Mouse (Mus musculus) inflammation-experienced regulatory T-cells, adult 6 months (primary cell): ENCODE measurements around the gene Atxn10. TPM values are rescaled to one million over a fixed set of nuclear protein-coding genes. Genes with fewer than 3 reads are reported as not detected.

Experiments
- ATAC-seq: one replicate; pipeline ENCODE4 v1.8.0; 2017
- polyA plus RNA-seq, 3 experiments: library from polyadenylated mRNA; unstranded; fragments of 100-300 nt; shearing (Covaris generic); gene quantifications; one replicate each; pipeline ENCODE4 v1.2.1; 2017

Atxn10 gene
- polyA plus RNA-seq, 3 experiments from 2014 or later, result 104 to 140 (median 107) TPM

DNA sequence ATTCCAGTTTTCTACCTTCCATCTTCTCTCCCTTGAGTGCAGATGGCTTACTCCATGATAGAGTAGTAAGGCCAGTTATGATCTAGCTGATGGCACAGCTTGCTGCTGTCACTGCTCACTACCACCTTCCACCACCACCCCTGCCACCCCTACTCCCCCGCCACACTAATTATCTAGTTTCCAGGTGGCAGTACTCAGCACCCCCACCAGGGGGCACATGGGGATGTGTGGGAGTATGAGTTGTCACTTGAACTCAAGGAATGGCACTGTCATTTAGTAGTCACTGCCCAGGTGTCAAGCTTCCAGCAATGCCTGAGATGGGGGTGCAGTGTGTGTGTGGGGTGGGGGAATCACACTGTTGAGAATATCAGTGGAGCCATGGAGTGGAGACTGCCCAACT is 141.5 kb downstream of the Atxn10 start:
- peak; percentile 58 for ATAC-seq

DNA sequence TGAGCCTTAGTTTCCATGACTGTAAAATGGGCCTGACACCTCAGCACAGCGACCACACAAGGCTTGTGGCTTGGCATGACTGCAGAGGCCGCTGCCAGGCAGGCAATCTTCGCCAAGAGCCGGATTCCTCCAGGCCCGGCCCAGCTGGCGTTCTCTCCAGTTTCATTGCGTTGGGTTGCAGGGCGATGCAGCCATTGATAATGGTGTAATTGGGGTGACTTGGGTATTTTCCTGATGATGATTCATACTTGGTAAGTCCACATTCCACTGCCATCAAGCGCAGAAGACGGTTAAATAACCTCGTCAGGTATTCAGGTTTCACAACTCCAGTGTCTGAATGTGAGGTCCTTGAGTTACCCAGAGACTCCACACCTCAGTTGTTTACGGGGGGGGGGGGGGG is 143.3 kb downstream of the Atxn10 start:
- no peak for ATAC-seq

DNA sequence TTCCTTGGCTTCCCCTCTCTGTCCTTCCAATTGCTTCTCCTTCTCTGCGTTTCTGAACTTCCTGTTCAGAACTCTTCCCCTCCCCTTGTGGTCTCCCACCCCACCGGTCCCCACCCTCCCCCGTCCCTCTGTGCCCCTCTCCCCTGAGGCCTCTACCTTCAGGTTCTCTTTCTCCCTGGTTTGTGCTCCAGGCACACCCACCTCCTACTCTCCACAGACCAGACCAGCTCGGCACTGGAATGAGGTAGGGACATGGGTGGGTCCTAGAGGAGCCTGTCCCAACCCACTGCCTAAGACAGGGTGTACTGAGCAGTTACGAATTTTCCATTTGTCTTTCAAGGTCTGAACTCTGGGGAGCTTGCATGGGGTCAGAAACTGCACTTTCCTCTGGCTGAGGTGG is 143.9 kb downstream of the Atxn10 start:
- no peak for ATAC-seq

DNA sequence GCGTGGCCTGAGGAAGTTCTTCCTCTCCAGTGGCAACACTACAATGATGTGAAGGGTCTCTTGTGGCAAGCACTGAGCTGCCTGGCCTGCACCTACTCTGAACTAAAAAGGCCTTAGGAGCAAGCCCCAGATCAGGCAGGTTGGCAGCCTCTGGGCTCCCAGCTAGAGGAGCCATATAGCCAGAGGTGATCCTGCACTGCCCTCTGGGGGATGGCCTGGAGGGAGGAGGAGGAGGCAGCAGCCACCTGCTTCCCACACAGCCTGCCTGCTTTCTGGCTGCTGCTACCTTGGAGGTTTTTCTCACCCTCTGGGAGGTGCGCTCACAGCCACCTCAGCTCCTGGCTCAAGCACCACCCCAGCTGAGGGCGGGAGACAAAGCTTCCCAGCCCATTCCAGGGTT is 144.6 kb downstream of the Atxn10 start:
- ATAC-seq, result no peak

DNA sequence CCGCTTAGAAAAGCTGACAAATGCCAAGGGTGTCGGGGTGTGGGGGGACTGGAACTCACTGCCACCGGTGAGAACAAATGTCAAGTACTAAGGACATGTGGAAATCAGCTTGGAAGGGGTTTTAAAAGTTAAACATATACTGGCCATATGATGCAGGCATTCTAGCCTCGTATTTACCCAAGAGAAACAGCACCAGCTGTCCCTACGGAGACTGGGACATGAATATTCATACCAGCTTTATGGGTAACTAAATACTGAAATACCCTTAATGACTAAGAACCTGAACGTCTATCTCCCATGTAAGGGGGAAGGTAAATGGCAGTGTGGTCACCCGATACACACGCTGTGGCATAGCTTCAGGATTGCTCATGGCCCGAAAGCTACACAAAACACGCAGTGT is 152.9 kb downstream of the Atxn10 start:
- ATAC-seq, result no peak

DNA sequence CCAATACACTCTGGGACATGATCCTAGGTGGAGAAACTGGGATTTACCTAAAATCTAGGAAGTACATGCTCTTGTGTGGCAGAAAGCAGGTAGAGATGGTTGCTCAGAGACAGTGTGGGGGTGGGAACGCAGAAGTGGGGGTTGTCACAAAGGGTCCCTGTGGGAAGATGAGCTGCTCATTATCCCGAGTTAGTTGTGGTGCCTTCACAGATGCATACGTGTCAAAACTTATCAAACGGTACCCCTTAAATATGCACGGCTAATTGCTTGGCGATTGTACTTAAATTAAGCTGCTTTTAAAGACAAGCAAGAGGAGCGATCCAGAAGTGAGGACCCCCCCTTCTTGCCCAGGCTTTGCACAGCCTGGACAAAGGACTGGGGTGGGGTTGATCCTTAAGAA is 153.7 kb downstream of the Atxn10 start:
- no peak for ATAC-seq

DNA sequence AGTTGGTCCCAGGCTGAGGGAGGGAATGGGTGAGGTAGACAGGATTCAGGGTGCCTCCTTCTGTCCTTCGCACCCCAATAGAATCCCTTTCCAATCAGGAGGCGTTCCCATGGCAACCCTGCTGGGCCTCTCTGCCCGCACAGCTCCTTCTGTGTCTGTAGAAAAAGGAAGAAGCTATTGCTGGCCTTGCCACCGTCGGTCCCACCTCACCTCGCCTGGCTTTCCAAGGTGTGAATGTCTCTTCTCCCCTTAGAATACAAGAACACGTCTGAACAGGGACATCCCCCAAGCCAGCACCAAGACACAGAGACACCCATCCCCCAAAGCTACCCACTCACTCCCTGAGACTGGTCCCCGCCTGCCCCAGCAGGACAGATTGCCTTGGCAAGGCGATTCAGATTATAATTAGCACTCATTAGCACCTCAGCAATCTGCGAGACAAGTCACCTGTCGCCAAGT is 158.1 kb downstream of the Atxn10 start:
- ATAC-seq, result no peak

DNA sequence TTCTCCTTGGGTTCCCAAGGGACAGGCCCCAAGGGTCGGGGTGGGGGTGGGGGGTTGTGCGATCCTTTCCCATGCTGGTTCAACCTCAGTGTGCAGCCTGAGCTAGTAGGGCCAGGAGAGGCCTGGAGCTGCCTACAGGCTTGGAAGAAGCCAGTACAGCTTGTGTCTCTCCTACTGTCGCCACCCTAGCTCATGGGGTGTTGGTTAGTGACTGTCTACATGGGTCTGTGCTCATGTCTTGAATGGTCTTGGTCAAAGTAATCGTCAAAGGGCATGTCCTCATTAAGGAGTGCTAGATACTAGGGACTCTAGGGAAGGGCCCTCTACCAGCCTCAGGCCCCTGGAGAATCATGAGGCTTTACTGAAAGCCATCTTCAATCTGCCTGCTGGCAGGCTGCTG is 161.5 kb downstream of the Atxn10 start:
- ATAC-seq, result no peak

DNA sequence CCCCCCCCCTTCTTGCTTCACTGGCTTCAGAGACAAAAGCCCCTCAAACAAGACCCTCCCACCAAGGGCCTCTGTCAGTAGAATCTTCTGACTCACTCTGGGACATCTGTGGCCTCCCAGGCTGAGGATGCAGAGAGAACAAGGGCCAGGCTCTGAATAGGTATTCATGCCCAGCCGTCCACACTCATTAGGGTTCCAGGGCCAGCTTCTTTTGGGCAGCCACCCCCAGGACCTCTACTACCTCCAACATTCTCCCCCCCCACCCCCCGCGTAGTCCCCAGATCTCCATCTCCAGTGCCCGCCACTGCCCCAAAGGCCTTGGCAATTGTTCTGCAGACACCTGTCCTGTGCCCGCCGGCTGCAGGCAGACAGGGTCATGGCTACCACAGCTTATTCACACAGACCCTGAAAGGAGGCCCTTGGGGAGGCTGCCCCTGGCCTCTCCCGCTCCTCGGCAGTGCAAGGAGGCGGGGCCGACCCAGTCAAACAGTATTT is 162.0 kb downstream of the Atxn10 start:
- ATAC-seq, result no peak

DNA sequence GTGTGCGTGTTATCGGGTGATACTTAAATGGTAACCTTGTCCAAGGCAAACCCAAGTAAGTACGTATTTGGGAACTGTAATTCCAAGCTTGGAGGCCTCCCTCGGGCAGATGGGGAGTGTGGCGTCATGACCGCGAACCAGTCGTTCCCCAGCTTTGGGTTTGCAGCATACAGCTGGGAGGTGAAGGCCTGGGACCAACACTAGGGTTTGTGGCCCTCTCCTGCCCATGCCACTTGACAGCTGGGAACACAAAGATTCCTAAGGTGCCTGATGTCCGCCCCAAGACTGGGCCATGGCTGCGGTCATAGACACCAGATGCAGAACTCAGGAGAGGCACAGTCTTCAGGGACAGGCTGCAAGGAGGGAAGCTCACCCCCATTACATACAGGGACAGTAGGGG is 164.2 kb downstream of the Atxn10 start:
- ATAC-seq, result no peak

DNA sequence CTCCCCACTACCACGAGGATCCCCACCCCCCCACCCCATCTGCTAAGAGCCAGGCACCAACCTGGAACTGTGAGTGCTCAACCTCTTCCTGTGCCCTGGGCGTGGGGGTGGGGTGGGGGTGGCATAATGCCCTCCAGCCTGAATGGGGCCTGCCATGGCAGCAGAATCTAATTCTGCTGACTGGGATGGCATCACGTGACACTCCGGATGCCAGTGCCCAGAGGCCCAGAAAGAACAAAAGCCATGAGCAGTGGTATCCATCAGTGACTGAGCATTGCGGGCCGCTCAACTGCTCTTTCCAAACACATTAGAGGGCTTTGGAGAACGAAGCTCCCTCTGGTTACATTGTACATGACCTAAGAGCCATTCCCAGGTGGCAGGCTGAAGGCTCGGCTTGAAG is 167.1 kb downstream of the Atxn10 start, which contains the start of gene 7530416G11Rik:
Gene 7530416G11Rik, minus strand, starts transcription at position 101 of the 400 bp plus-strand sequence.
- ATAC-seq, result no peak

DNA sequence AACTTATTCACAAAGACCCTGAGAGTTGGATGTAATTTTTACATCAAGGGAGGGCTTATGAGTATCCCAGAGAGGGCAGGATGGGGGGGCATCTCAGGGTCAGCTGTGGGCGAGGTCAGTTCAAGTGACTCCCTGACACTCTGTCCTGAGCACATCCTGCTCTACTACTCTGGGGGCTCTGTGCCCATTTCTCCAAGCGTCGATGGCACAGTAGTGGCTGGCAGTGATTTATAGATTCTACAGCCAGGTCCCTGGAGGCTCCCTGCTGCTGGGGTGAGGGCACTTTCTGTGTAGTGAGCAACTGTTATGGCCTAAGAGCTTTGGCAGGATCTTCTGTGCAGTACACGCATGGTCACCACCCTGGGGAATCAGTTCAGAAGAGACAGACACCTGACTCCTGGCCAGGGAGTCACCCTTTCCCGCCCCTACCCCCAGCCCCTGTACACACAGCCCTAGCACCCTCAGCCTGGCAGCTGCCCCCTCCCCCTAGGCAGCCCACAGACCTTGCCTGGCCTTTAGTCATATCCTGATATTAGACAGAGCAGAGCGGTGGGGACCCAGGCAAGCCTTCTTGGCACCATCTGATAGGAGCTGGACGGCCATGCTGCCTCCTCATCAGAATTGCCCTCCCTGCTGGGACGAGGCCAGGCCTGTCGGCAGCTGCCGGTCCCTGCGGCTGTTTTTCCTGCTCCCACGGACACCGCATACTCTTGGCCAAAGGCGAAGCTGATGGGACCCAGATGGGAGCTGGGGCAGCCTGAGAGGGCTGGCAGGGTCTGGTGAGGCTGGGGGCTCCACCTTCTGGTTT is 169.3 kb downstream of the Atxn10 start:
- no peak for ATAC-seq

DNA sequence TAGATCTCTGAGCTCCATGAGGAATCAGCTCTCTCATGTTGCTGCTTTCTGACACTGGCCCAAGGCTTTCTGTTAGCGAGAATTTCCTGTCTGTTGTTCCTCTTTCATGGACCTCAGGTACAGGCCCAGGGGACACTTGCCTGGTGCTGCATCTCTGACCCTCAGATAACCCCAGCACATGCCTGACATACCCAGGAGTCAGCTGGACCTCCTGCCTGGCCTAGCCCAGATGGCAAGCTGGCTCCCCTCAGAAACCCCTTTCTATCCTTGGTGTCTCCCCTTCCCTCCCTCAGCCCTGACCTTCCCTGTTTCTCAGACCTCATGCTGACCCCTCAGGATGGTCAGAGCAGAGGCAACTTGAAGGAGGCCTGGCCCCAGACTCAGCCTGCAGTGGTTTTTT is 170.6 kb downstream of the Atxn10 start:
- ATAC-seq, result no peak

DNA sequence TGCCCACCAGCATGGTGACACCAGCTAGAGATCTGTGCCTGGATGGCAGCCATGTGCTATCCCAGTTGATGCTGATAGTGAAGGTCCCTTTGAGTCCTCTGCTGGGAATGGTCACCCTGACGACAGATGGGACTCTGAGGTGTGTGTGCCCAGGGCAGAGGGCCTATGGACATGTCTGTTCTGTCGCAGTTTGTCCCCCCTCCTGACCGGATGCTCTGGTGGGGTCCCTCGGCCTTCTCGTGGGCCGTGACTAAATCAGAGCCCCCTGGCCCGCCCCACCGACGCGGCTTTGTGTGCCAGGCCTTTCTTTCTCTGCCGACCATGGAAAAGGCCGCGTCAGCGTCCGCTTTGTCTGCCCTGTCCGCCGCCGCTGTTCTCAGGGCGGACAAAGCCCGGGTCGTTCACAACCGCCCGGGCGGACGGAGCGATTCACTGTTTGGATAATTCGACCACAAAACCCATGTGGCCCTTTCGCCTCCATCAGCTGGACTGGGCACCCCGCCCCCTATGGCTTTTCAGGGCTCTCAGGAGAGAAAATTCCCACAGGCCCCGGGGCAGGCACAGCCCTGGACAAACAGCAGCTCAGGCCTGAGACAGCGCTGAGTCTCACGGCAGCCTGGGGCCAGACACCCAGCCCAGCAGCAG is 171.4 kb downstream of the Atxn10 start:
- ATAC-seq, result no peak

Other genes starting within 250 kb of the Atxn10 start
- gene Smc1b, start 204.3 kb upstream of the Atxn10 start, polyA plus RNA-seq, result under 1 TPM in 1 of 3 experiments, not detected in 2; 0.36 TPM
- not detected for gene Ribc2, start 204.2 kb upstream of the Atxn10 start, polyA plus RNA-seq
- not detected for gene Fbln1, start 130.3 kb upstream of the Atxn10 start, polyA plus RNA-seq
- not detected for gene 7530416G11Rik, start 167.0 kb downstream of the Atxn10 start, polyA plus RNA-seq
- not detected for gene Wnt7b, start 246.2 kb downstream of the Atxn10 start, polyA plus RNA-seq